Mouse (Mus musculus) liver, adult (tissue): ENCODE data around the gene Olfr1255.

Experiments
- GATA4 ChIP-seq: IDR thresholded peaks from 2 replicates; pipeline ENCODE4 v1.6.1; 2014; ENCODE audit warnings: mild to moderate bottlenecking, low read length; ENCODE audit not compliant: insufficient replicate concordance

Gene Olfr1255

DNA sequence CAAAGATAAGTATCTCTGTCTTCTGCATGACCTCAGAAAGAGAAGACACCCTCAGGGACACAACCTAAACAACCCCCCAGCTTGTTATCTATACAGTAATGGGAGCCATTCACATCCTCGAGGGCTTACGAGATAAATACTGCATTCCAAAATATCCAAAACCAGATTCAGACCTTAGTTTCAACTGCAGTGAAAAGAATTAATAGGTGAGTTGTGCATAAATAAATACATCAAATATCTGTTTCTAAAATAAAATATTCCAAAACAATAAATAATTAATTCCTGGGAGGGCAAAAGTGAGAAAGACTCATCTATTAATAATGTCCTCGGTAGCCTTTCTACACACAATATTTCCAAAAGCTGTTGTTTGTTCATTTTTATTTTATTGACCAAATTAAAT, at the start of gene Olfr1255:
Olfr1255 (plus strand) TSS at position 301 of the 400 bp plus-strand sequence.
- no peak for TF ChIP-seq GATA4

- no peak for TF ChIP-seq GATA4
These were observed 18.3 kb upstream of the Olfr1255 start, which contains the start of gene Olfr1254 for GRCm38 (mm10) chr2:89793519-89793918. Olfr1254 (minus strand) TSS chr2:89793619.

DNA sequence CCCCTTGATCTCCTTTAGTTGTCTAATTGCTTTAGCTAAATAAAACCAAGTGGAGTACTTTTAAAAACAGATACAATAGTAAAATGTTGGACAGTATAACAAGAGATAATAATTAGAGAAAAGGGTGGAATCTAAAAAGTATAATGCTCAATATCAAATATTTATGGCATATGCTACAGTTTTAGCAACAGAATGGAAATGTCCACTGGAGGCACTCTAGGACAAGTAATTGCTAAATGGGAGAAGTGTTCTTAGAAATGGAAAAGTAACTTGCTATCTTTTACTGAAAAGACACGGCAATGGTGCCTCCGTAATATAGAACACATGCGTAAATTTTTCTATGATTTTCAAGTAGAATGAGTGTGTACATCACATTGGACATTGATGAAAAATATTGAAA, 12.3 kb upstream of the Olfr1255 start:
- TF ChIP-seq GATA4: no peak

- TF ChIP-seq GATA4: no peak
These were observed 1.1 kb upstream of the Olfr1255 start for GRCm38 (mm10) chr2:89810751-89811150.

DNA sequence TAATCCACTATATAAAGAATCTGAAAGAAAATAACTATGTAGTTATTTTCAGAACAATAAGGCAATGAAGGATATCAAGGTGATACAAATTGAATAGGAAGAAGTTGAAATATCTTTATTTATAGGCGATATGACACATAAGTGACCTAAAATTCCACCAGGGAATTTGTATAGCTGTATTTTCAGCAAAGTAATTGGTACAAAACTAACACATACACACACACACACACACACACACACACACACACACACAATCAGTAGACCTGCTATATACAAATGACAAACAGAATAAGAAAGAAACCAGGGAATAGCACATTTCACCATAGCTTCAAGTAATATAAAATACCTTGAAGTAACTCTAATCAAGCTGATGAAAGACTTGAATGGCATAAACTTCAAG, 8.4 kb downstream of the Olfr1255 start:
- TF ChIP-seq GATA4: no peak

- no peak for TF ChIP-seq GATA4
These were observed 29.6 kb downstream of the Olfr1255 start, which contains the start of gene Olfr1256 for GRCm38 (mm10) chr2:89841455-89841854. Olfr1256 (minus strand) TSS chr2:89841555.

DNA sequence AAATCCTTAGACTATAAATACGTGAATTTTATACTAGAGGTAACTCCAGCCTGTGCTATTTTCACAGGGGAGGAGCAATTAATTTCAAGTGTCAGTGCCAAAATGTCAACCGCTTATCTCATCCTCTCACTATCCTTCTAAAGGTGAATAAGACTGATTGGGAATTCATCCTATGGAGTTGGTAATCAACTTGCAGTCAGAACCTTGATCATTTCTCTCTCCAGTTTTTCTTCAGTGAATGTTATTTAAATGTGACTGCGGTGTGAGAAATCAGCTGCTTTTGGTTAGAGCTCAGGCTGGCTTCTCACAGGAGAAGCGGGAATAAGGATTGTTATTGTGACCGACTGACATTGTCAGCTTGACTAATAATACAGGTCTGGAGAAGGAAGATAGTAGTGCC, 36.3 kb downstream of the Olfr1255 start, which contains the start of gene Olfr48:
Olfr48 (minus strand) TSS at position 101 of the 400 bp plus-strand sequence.
- TF ChIP-seq GATA4: no peak

DNA sequence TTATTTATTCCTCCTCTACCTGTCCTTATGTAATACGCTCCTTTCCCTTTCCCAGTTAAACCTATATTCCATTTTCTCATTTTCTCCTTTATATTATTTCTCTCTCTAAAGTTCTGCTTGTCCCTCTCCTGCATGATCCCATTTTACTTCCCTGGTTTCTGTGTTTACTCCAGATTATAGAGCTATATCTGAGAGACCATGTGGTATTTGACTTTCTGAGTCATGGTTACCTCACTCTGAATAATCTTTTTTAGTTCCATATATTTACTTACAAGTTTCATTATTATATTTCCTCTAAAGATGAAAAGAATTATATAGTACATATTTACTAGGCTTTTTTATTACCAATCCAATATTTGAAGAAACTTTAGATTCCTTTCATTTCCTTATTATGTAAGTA, 37.4 kb downstream of the Olfr1255 start:
- TF ChIP-seq GATA4: no peak
